Mouse (Mus musculus): ENCODE measurements around the gene Med16. TPM values are rescaled to one million over a fixed set of nuclear protein-coding genes. Genes with fewer than 3 reads are reported as not detected.

Gene Med16
- total and polyA plus RNA-seq, 3 experiments: 10.2 to 22.8 (median 12.1) TPM

DNA sequence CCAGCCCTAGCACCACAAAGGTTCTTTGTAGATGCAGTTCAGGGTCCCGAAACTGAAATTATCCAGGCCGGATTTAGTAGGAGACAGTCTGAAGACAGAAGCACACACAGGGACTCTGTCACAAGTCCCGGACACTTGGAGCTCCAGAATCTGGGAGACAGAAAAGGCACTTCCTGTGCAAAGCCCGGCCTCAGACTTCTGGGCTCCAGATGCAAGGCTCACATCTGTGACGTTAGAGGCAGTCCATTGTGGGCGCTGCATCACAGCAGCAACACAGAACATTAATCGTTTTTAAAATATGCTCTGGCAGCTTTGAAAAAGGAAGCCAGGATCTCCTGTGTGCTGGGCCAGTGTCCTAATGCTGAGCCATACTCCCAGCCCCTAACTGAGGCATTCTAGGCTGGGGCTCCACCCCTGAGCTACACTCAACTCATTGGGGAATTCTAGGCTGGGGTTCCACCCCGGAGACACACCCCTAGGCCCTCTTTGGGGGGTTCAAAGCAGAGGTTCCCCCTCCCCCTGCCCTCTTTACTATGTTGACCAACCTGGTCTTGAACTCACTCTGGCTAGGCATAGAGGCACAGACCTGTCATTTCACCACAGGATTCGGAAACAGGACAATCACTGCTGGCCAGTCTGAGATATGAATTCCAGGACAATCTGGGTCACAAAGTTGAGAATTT is 56.5 kb downstream of the Med16 start:
- DNase-seq (ENCODE audit: extremely low read depth): no peak
- TF ChIP-seq HCFC1 (IDR thresholded peaks at IDR 0.05; ENCODE audit: low read depth, low read length) (no peak), MYC (IDR thresholded peaks at IDR 0.05; ENCODE audit: low read depth, low read length) (no peak), CTCF (conservative IDR thresholded peaks at IDR 0.05 in 1 of 2, IDR thresholded peaks at IDR 0.05 in 1 of 2; ENCODE audit: low read depth in 2 of 2, low read length in 2 of 2) (no peak), BHLHE40 (IDR thresholded peaks at IDR 0.05; ENCODE audit: low read depth, low read length) (no peak), EP300 (IDR thresholded peaks at IDR 0.05; ENCODE audit: low read length) (no peak), SIN3A (IDR thresholded peaks at IDR 0.05; ENCODE audit: low read length) (no peak; the same call in 1 of the 2 replicates), TBP (conservative IDR thresholded peaks at IDR 0.05; ENCODE audit: low read depth, low read length) (no peak), TCF12 (IDR thresholded peaks at IDR 0.05; ENCODE audit: low read depth, low read length) (peak; percentile 45; the same call in 1 of the 2 replicates), ZC3H11A (IDR thresholded peaks at IDR 0.05; ENCODE audit: low read depth, low read length) (no peak), ZNF384 (IDR thresholded peaks at IDR 0.05; ENCODE audit: low read depth, low read length) (no peak), MXI1 (IDR thresholded peaks at IDR 0.05; ENCODE audit: low read depth, low read length) (no peak), ZMIZ1 (IDR thresholded peaks at IDR 0.05; ENCODE audit: low read depth, low read length) (no peak; the same call in 1 of the 2 replicates), USF1 (IDR thresholded peaks at IDR 0.05; ENCODE audit: low read depth, low read length) (no peak), SMC3 (IDR thresholded peaks at IDR 0.05; ENCODE audit: low read depth, low read length) (no peak), JUN (IDR thresholded peaks at IDR 0.05; ENCODE audit: insufficient read depth, low read depth, low read length) (no peak), POLR2A (IDR thresholded peaks at IDR 0.05; ENCODE audit: low read depth, low read length) (0 out of 2 replicates have a peak, but pooled peaks have one; percentile 34), ZKSCAN1 (IDR thresholded peaks at IDR 0.05; ENCODE audit: borderline replicate concordance, low read depth, low read length) (no peak), ETS1 (conservative IDR thresholded peaks at IDR 0.05; ENCODE audit: low read depth, low read length) (no peak), MEF2A (IDR thresholded peaks at IDR 0.05; ENCODE audit: borderline replicate concordance, low read depth, low read length) (no peak), MAZ (IDR thresholded peaks at IDR 0.05; ENCODE audit: low read depth, low read length) (no peak), USF2 (conservative IDR thresholded peaks at IDR 0.05; ENCODE audit: low read depth, low read length) (no peak), JUND (conservative IDR thresholded peaks at IDR 0.05; ENCODE audit: low read depth, low read length) (no peak), RCOR1 (conservative IDR thresholded peaks at IDR 0.05; ENCODE audit: low read depth, low read length) (no peak), NRF1 (IDR thresholded peaks at IDR 0.05; ENCODE audit: low read depth, low read length) (0 out of 2 replicates have a peak, but pooled peaks have one; percentile 13), GABPA (IDR thresholded peaks at IDR 0.05; ENCODE audit: insufficient replicate concordance, low read depth, low read length) (no peak), CHD2 (IDR thresholded peaks at IDR 0.05; ENCODE audit: low read length) (peak; percentile 63), UBTF (IDR thresholded peaks at IDR 0.05; ENCODE audit: low read depth, low read length) (no peak), E2F4 (IDR thresholded peaks at IDR 0.05; ENCODE audit: insufficient replicate concordance, low read depth, low read length) (no peak), KAT2A (IDR thresholded peaks at IDR 0.05; ENCODE audit: insufficient replicate concordance, low read length) (no peak), CHD1 (IDR thresholded peaks at IDR 0.05; ENCODE audit: low read depth, low read length) (no peak), IRF4 (IDR thresholded peaks at IDR 0.05; ENCODE audit: low read depth, low read length) (no peak), RAD21 (IDR thresholded peaks at IDR 0.05; ENCODE audit: low read depth, low read length) (no peak), POLR2AphosphoS2 (IDR thresholded peaks at IDR 0.05; ENCODE audit: low read depth, low read length) (no peak), ELF1 (IDR thresholded peaks at IDR 0.05; ENCODE audit: low read depth, low read length) (no peak), PAX5 (IDR thresholded peaks at IDR 0.05; ENCODE audit: low read length) (no peak), NELFE (IDR thresholded peaks at IDR 0.05; ENCODE audit: low read depth, low read length) (0 out of 2 replicates have a peak, but pooled peaks have one; percentile 27), MAFK (IDR thresholded peaks at IDR 0.05; ENCODE audit: insufficient replicate concordance, low read length) (no peak), MAX (IDR thresholded peaks at IDR 0.05; ENCODE audit: low read length) (no peak; the same call in 1 of the 2 replicates)
- Histone ChIP-seq H3K79me2 (replicated peaks; ENCODE audit: control insufficient read depth, extremely low read depth, insufficient read depth, poor library complexity, severe bottlenecking) (peaks cover 27% of the 10 kb centered on the region), H3K4me2 (ENCODE audit: insufficient read depth, low read depth, poor library complexity, severe bottlenecking) (peak overlapping the region; percentile 84), H3K4me3 (replicated peaks in 1 of 3; ENCODE audit: low read depth in 2 of 3, low read length in 2 of 3, poor library complexity in 1 of 3) (peak overlapping the region; percentile 51 to 90 (median 58)), H3K27ac (ENCODE audit: insufficient read depth, low read depth) (peak overlapping the region; percentile 96), H3K4me1 (ENCODE audit: control insufficient read depth in 1 of 2, insufficient read depth in 2 of 2) (peaks cover 12 to 44% of the 10 kb centered on the region in 2 experiments), H3K27me3 (replicated peaks) (no peaks in the 10 kb centered on the region), H3K9ac (ENCODE audit: insufficient read depth, low read depth) (peak overlapping the region; percentile 97), H3K36me3 (replicated peaks in 1 of 2; ENCODE audit: control insufficient read depth in 1 of 2, insufficient read depth in 1 of 2, low read length in 1 of 2) (peaks cover 10 to 18% of the 10 kb centered on the region in 2 experiments), H3K9me3 (replicated peaks; ENCODE audit: low read length) (no peaks in the 10 kb centered on the region)
- in situ Hi-C loops (cut with MboI; ENCODE audit: low pct_ligation_motif_present, low pct_unique_long_range_greater_than_20kb, low sequenced_read_pairs) (no loop called here), dilution Hi-C loops (cut with MboI; ENCODE audit: extremely low pct_ligation_motif_present, extremely low pct_unique_long_range_greater_than_20kb, low sequenced_read_pairs) (no loop called here)
